Mouse (Mus musculus) embryo, embryonic 11 days (tissue): ENCODE measurements at regions not wholly inside any gene's neighbourhood (a gene's known extent, or its start where the extent isn't known, plus 50 kb on each side); places are given as distances from the start of the nearest gene placed in this dataset.
A peak's percentile ranks its signal among the peaks of the same experiment; 100 is the strongest.

Experiments used
- DNase-seq: peaks from one replicate; pipeline ENCODE4 v3.0.0-alpha.2; 2015

GRCm38 (mm10) chr4:82083519-82083918 lies 622.0 kb downstream of the Nfib start:
- DNase-seq = no peak

- DNase-seq = no peak
These were observed 625.4 kb upstream of the Mpdz start for GRCm38 (mm10) chr4:82068050-82068449.

GRCm38 (mm10) chr4:82065641-82066358 lies 623.2 kb upstream of the Mpdz start:
- DNase-seq = peak; percentile 48

- DNase-seq = no peak
These were observed 620.1 kb upstream of the Mpdz start for GRCm38 (mm10) chr4:82062726-82063125.

- DNase-seq = no peak
These were observed 614.1 kb upstream of the Mpdz start for GRCm38 (mm10) chr4:82056671-82057070.

- no peak for DNase-seq
These were observed 605.6 kb upstream of the Mpdz start for GRCm38 (mm10) chr4:82048171-82048570.

- no peak for DNase-seq
These were observed 594.9 kb upstream of the Mpdz start for GRCm38 (mm10) chr4:82037473-82037872.

GRCm38 (mm10) chr4:82035074-82035703 lies 592.6 kb upstream of the Mpdz start:
- DNase-seq = peak; percentile 33

GRCm38 (mm10) chr4:82029237-82029636 lies 586.6 kb upstream of the Mpdz start:
- DNase-seq = no peak

- peak; percentile 42 for DNase-seq
These were observed 584.8 kb upstream of the Mpdz start for GRCm38 (mm10) chr4:82027447-82027881.

GRCm38 (mm10) chr4:82001406-82001732 lies 558.8 kb upstream of the Mpdz start:
- no peak for DNase-seq

- DNase-seq = no peak
These were observed 558.2 kb upstream of the Mpdz start for GRCm38 (mm10) chr4:82000590-82001405.

- DNase-seq = peak; percentile 44
These were observed 557.2 kb upstream of the Mpdz start for GRCm38 (mm10) chr4:81999654-82000314.

GRCm38 (mm10) chr4:81999093-81999492 lies 556.5 kb upstream of the Mpdz start:
- DNase-seq = no peak

GRCm38 (mm10) chr4:81996445-81996844 lies 553.8 kb upstream of the Mpdz start:
- DNase-seq = no peak

GRCm38 (mm10) chr4:81995243-81995642 lies 552.6 kb upstream of the Mpdz start:
- DNase-seq = no peak

- DNase-seq = no peak
These were observed 546.2 kb upstream of the Mpdz start for GRCm38 (mm10) chr4:81988796-81989195.

GRCm38 (mm10) chr4:81986616-81987015 lies 544.0 kb upstream of the Mpdz start:
- DNase-seq = peak; percentile 23

- no peak for DNase-seq
These were observed 539.2 kb upstream of the Mpdz start for GRCm38 (mm10) chr4:81981811-81982210.

GRCm38 (mm10) chr4:81970472-81970871 lies 527.9 kb upstream of the Mpdz start:
- no peak for DNase-seq

- no peak for DNase-seq
These were observed 527.1 kb upstream of the Mpdz start for GRCm38 (mm10) chr4:81969621-81970115.

- no peak for DNase-seq
These were observed 523.5 kb upstream of the Mpdz start for GRCm38 (mm10) chr4:81966054-81966623.

- DNase-seq = no peak
These were observed 520.5 kb upstream of the Mpdz start for GRCm38 (mm10) chr4:81963112-81963511.
